Mouse (Mus musculus): ENCODE measurements around the gene D630023F18Rik.

Gene D630023F18Rik

GRCm38 (mm10) chr1:65122574-65123372 is at the start of gene D630023F18Rik:
D630023F18Rik (minus strand) TSS chr1:65123214.
- DNase-seq (ENCODE audit: low spot score in 2 of 2): no peak

GRCm38 (mm10) chr1:65171579-65171978 is 48.6 kb upstream of the D630023F18Rik start:
- DNase-seq (ENCODE audit: low spot score in 2 of 2): no peak

DNA sequence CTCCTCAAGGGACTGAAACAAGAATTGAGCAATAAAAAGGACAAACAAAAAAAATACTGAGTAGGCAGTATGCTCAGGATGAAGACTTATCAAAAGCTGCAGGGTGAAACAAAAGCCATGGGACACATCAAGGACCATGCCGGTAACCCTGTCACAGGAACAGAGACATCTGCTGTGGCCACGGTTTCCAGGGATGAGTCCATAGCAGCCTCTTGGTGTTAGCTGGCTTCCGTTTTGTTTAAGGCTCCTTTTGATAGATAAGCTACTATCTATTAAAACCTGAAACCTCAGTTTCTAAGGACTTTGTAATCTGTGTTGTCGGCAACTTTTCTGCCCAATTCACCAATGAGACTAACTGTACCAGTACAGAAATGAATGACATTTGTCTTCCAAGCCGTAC is 46.9 kb upstream of the D630023F18Rik start:
- DNase-seq (ENCODE audit: low spot score in 2 of 2): no peak

GRCm38 (mm10) chr1:65169536-65169935 is 46.5 kb upstream of the D630023F18Rik start:
- no peak for DNase-seq (ENCODE audit: low spot score in 2 of 2)

DNA sequence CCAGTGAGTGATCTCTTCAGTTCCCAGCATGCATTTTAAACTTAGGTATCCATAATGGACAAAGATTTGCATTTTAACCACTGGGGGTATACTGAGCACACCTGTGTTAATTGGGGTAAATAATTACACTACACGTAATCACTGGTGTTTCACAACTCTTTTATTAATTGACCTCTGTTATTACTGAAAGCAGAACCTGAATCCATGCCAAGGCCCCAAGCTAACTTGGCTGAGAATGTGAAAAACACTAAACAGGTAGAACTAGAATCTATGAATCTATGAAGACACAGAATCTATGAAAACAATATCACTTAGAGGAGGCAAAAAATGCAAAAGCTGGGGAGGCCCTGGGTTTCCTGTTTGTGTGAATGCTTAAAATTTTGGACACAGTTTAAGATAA is 44.5 kb upstream of the D630023F18Rik start:
- no peak for DNase-seq (ENCODE audit: low spot score in 2 of 2)

DNA sequence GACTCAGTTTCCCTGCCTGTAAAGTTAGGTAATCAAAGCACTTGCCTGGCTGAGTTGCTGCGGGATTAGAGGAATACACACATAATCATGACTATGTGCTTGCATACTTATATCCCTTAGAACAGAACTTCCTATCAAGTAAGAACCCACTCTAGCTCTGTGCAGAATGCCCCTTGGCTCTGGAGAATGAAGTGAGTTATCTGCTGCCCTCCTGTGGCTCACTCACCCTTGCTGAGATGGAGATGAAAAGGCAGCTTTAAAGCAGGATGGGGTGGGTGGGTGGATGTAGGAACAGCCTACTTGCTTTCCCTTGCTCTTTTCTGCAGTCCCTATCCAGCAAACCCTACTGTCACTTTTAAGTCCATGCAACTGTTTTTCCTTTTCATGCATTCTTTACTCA is 39.2 kb upstream of the D630023F18Rik start:
- no peak for DNase-seq (ENCODE audit: low spot score in 2 of 2)

DNA sequence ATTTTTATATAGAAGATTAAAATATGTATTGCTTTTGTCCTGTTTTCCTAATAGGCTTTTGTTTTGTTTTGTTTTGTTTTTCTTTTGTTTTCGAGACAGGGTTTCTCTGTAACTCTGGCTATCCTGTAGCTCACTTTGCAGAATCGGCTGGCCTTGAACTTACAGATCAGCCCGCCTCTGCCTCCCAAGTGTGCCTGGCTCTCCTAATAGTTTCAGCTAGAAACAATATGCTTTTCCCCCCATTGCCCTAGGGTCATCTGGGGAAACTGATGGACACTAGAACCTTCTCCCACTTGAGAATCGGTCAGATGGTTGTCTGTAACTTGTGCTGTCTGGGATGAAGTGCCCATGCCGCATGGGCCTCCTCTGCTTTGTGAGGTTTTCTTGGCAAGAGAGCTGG is 33.1 kb upstream of the D630023F18Rik start:
- DNase-seq (ENCODE audit: low spot score in 2 of 2): no peak

- no peak for DNase-seq (ENCODE audit: low spot score in 2 of 2)
Measured at GRCm38 (mm10) chr1:65154814-65155213, 31.8 kb upstream of the D630023F18Rik start.

GRCm38 (mm10) chr1:65147971-65148370 is 25.0 kb upstream of the D630023F18Rik start:
- DNase-seq (ENCODE audit: low spot score in 2 of 2): no peak

DNA sequence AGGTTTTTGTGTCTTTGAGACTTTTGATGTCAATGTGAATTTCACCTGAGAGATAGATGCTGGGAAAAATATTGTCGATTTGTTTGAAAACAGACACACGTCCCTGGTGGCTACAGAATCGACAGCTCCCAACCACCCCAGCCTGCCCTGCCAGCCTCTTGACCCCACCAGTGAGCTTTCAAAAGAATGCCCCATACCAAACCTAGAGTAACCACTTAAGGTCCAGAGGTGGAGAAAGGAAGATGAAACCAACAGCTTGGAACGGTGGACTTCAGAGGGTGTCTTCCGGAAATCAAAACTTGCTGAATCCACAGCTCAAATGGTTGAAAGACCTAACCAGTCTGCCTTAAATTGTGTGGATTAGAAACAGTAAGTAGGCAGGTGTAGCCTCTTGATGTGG is 24.3 kb upstream of the D630023F18Rik start:
- DNase-seq (ENCODE audit: low spot score in 2 of 2): no peak

GRCm38 (mm10) chr1:65146601-65147000 is 23.6 kb upstream of the D630023F18Rik start:
- no peak for DNase-seq (ENCODE audit: low spot score in 2 of 2)

DNA sequence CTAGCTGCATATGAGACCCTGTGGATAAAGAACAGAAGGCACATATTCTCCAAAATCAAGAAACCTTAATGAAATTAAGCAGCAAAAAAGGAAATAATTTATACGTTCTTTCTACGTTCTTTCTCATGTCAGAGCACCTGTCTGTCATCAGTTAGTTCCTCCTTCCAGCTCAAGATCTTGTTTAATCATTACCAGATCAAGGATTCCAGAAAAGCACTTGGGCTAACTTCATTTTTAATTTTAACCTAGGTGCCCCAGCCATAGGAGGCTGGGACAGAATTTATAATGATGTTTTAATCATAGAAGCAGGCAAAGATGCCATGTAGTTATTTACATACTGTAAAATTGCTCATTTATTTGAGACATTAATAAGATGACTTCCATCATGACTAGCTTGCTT is 21.8 kb upstream of the D630023F18Rik start:
- DNase-seq (ENCODE audit: low spot score in 2 of 2): no peak

- no peak for DNase-seq (ENCODE audit: low spot score in 2 of 2)
Measured at GRCm38 (mm10) chr1:65137560-65137959, 14.5 kb upstream of the D630023F18Rik start.

- DNase-seq (ENCODE audit: low spot score in 2 of 2): no peak
Measured at GRCm38 (mm10) chr1:65132833-65133232, 9.8 kb upstream of the D630023F18Rik start.

DNA sequence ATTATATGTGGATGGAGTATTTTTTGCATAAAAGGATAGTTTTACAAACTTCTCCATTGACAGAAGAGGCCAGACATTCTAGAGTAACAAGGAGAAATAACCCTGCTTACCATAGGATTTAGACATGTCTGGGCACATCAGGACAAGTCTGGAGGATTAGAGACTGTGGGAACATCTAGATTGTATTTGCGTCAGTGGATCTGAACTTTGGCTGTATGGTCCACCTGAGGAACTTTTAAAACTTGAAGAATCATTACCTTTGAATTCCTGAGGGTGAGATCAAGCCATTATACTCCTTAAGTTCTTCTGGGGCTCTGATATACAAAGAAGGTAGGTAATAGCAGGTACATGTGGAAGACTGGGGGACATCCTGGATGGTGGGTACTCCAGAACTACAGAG is 8.7 kb upstream of the D630023F18Rik start:
- DNase-seq (ENCODE audit: low spot score in 2 of 2): no peak

DNA sequence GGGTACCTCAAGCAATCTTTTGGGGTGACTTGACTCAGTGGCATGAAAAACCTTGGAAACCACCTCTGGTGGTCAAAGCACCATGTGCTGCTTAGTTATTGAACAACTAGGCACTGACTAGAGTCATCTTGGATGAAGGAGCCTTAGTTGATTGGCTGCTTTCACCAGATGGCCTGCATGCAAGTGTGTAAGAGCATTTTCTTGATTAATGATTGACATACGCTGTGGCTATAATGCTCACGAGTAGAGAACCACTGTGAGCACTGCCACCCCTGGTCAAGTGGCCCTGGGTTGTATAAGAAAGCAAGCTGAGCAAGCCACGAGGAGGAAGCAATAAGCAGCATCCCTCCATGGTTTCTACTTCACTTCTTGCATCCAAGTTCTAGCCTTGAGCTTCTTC is 7.2 kb upstream of the D630023F18Rik start:
- DNase-seq (ENCODE audit: low spot score in 2 of 2): no peak

- no peak for DNase-seq (ENCODE audit: low spot score in 2 of 2)
Measured at GRCm38 (mm10) chr1:65129634-65130180, 6.7 kb upstream of the D630023F18Rik start.

GRCm38 (mm10) chr1:65119438-65119837 is 3.6 kb downstream of the D630023F18Rik start, which contains the start of gene Gm28845:
Gm28845 (minus strand) TSS chr1:65119558.
- no peak for DNase-seq (ENCODE audit: low spot score in 2 of 2)

- DNase-seq (ENCODE audit: low spot score in 2 of 2): no peak
Measured at GRCm38 (mm10) chr1:65118150-65118913, 4.7 kb downstream of the D630023F18Rik start.

GRCm38 (mm10) chr1:65113536-65114172 is 9.4 kb downstream of the D630023F18Rik start:
- DNase-seq (ENCODE audit: low spot score in 2 of 2): no peak

GRCm38 (mm10) chr1:65112807-65113196 is 10.2 kb downstream of the D630023F18Rik start:
- DNase-seq (ENCODE audit: low spot score in 2 of 2): no peak
